Mouse (Mus musculus) B cell, adult 2 months (primary cell): ENCODE measurements around the gene Mmp14.
A peak's percentile ranks its signal among the peaks of the same experiment; 100 is the strongest.

Experiments
- DNase-seq, 2 experiments: peaks; one replicate each; pipeline ENCODE4 v3.0.0; 2022

The Mmp14 gene

DNA sequence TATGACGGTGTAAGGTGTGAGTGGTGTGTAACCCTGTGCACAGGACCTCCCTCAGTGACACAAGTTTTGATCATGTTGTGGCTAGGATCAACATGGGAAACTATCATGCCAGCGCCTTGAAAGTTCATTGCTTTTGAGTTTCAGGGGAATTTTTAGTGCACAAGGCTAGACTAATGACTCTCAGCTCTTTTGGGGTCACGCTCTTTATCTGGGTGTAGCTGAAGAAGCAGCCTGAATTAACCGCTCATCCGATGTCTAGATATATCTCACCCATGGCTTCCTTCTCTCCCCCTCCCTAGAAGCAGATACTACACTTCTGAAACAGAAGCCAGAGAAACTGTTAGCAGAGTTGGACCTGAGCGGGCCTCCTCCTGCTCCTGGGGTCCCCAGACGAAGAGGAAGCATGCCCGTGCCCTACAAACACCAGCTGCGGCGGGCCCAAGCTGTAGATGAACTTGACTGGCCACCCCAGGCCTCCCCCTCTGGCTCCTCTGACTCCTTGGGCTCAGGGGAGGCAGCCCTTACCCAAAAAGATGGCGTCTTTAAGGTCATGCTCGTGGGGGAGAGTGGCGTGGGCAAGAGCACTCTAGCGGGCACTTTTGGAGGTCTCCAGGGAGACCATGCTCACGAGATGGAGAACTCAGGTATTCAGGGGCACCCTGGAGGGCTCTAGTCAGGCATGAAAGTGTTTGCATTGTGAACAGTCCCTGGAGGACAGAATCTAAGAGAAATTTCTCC lies 45.9 kb downstream of the Mmp14 start:
- peak in 1 of 2 experiments; percentile 41 for DNase-seq

GRCm38 (mm10) chr14:54479451-54479920 lies 48.1 kb downstream of the Mmp14 start:
- peak; percentile 65 for DNase-seq

DNA sequence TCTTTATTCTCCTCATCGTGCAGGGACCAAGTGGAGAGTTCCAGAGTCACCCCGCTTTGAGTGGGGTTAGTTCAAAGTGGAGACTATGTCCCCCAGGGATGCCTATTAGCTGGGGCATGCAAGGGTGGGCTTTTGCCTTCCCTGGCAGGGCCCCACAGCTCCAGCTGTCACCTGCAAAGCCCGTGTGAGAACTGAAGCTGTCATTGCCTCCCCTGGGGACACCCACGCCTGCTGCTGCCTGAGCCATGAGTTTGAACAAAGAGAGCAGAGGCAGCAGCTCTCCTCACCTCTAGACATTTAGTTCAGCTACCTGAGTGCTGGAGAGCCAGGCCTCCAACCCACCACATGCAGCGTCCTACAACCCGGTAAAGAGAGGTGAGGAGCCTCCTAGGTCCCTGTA lies 49.3 kb downstream of the Mmp14 start:
- peak; percentile 50 to 56 for DNase-seq

DNA sequence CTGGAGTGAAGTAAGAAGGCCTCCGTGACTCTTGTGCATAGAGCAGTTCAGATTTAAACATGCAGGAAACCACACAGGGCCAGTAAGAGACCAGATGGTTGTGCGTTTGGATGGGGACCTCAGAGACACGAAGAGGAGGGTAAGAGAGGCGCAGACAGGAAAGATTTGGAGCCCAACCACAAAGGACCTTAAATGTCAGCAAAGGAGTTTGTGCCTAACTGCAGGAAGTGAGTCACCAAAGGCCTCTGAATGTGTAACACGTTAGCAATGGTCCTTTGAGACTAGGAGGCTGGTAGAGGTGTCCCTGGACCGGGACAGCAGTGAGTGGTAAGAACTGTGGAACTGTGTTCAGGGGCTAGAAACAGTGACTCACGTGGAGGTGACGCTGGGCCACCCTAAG lies 50.0 kb downstream of the Mmp14 start:
- DNase-seq: peak in 1 of 2 experiments; percentile 27

- peak; percentile 87 to 88 for DNase-seq
Measured at GRCm38 (mm10) chr14:54482498-54482897, 51.1 kb downstream of the Mmp14 start.

DNA sequence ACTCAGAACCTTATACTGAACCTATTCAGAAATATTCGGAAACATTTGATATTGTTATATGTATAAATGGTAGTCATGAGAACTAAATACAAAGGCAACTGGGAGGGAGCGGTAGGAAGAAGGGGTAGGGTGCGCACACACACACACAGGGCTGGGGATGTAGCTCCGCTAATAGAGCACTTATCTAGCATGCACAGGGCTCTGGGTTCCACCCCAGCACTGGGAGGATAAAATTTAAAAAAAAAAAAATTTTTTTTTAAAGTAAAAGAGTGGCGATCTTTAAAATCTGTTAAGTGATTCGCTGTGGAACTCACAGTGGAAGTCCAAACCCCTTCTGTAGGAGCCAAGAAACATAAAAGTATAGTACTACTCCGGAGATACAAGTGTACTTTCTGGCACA lies 54.5 kb downstream of the Mmp14 start:
- DNase-seq: no peak

DNA sequence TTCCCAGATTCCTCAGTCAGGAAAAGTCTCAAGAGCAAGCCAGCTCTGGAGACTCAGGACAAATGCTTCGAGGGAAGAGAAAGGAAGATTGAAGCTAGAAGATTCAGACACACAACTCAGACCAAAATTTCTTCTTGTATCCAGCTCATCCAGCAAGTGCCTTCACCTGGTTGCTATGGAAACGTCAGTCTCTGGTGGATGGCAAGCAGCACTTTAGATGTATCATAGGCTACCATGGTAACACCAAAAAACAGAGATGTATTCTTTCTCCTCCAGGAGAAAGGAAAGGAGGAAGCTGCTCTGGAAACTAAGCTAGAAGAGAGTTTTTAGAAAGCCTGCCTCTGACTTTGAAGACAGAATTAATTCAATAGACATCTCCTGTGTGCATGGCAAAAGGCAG lies 56.3 kb downstream of the Mmp14 start:
- no peak for DNase-seq

- no peak for DNase-seq
Measured at GRCm38 (mm10) chr14:54488350-54488749, 56.9 kb downstream of the Mmp14 start.

GRCm38 (mm10) chr14:54492345-54493131 lies 61.1 kb downstream of the Mmp14 start:
- peak; percentile 29 to 35 for DNase-seq

- peak in 1 of 2 experiments; percentile 20 for DNase-seq
Measured at GRCm38 (mm10) chr14:54493236-54493635, 61.8 kb downstream of the Mmp14 start.

- DNase-seq: peak; percentile 84 to 86
Measured at GRCm38 (mm10) chr14:54494234-54494633, 62.8 kb downstream of the Mmp14 start.
